Mouse (Mus musculus): ENCODE results near the gene Tekt2.

Gene Tekt2

GRCm38 (mm10) chr4:126325281-126325861 lies at the start of gene Tekt2:
TSS of gene Tekt2 (minus strand) at chr4:126325688.
- DNase-seq (ENCODE audit: low spot score), result peak; percentile 44

- DNase-seq (ENCODE audit: low spot score), result no peak
Measured at GRCm38 (mm10) chr4:126371497-126371896, 46.0 kb upstream of the Tekt2 start.

GRCm38 (mm10) chr4:126360069-126360468 lies 34.6 kb upstream of the Tekt2 start:
- DNase-seq (ENCODE audit: low spot score), result no peak

- DNase-seq (ENCODE audit: low spot score), result no peak
Measured at GRCm38 (mm10) chr4:126343451-126343850, 18.0 kb upstream of the Tekt2 start.

- DNase-seq (ENCODE audit: low spot score), result no peak
Measured at GRCm38 (mm10) chr4:126339461-126339860, 14.0 kb upstream of the Tekt2 start.

- no peak for DNase-seq (ENCODE audit: low spot score)
Measured at GRCm38 (mm10) chr4:126332358-126332757, 6.9 kb upstream of the Tekt2 start.

- no peak for DNase-seq (ENCODE audit: low spot score)
Measured at GRCm38 (mm10) chr4:126331751-126332150, 6.3 kb upstream of the Tekt2 start.

- no peak for DNase-seq (ENCODE audit: low spot score)
Measured at GRCm38 (mm10) chr4:126330295-126330694, 4.8 kb upstream of the Tekt2 start.

GRCm38 (mm10) chr4:126326036-126326435 lies 548 bp upstream of the Tekt2 start:
- DNase-seq (ENCODE audit: low spot score), result no peak

- DNase-seq (ENCODE audit: low spot score), result no peak
Measured at GRCm38 (mm10) chr4:126324861-126325260, 627 bp downstream of the Tekt2 start.

GRCm38 (mm10) chr4:126322646-126323045 lies 2.8 kb downstream of the Tekt2 start:
- DNase-seq (ENCODE audit: low spot score), result no peak

GRCm38 (mm10) chr4:126321854-126322511 lies 3.5 kb downstream of the Tekt2 start:
- DNase-seq (ENCODE audit: low spot score), result no peak

GRCm38 (mm10) chr4:126321111-126321853 lies 4.2 kb downstream of the Tekt2 start, which contains the start of gene Adprhl2:
TSS of gene Adprhl2 (minus strand) at chr4:126321703.
- DNase-seq (ENCODE audit: low spot score), result peak; percentile 100

- DNase-seq (ENCODE audit: low spot score), result no peak
Measured at GRCm38 (mm10) chr4:126319806-126320205, 5.7 kb downstream of the Tekt2 start.

- no peak for DNase-seq (ENCODE audit: low spot score)
Measured at GRCm38 (mm10) chr4:126316443-126317040, 8.9 kb downstream of the Tekt2 start.

GRCm38 (mm10) chr4:126315931-126316330 lies 9.6 kb downstream of the Tekt2 start:
- no peak for DNase-seq (ENCODE audit: low spot score)

GRCm38 (mm10) chr4:126314393-126314792 lies 11.1 kb downstream of the Tekt2 start:
- DNase-seq (ENCODE audit: low spot score), result no peak

- DNase-seq (ENCODE audit: low spot score), result no peak
Measured at GRCm38 (mm10) chr4:126313202-126313601, 12.3 kb downstream of the Tekt2 start.

GRCm38 (mm10) chr4:126311566-126312200 lies 13.8 kb downstream of the Tekt2 start:
- no peak for DNase-seq (ENCODE audit: low spot score)

- no peak for DNase-seq (ENCODE audit: low spot score)
Measured at GRCm38 (mm10) chr4:126310344-126310743, 15.1 kb downstream of the Tekt2 start.

GRCm38 (mm10) chr4:126309922-126310309 lies 15.6 kb downstream of the Tekt2 start:
- DNase-seq (ENCODE audit: low spot score), result peak; percentile 92

- DNase-seq (ENCODE audit: low spot score), result no peak
Measured at GRCm38 (mm10) chr4:126309211-126309921, 16.1 kb downstream of the Tekt2 start.
